Mouse (Mus musculus) spleen, postnatal 0 days (tissue): Measurements from ENCODE around the gene B3gnt8. TPM values are rescaled to one million over a fixed set of nuclear protein-coding genes. Genes with fewer than 3 reads are reported as not detected.

Source experiments
- polyA plus RNA-seq: library from polyadenylated mRNA; unstranded; fragments of >200 nt; fragmentation: Nextera tagmentation; extraction: Ambion mirVana; gene quantifications from 2 replicates; pipeline ENCODE4 v1.2.1, GENCODE M21; 2015

The B3gnt8 gene
- 6.6 and 10.9 TPM in 2 replicates for polyA plus RNA-seq

DNA sequence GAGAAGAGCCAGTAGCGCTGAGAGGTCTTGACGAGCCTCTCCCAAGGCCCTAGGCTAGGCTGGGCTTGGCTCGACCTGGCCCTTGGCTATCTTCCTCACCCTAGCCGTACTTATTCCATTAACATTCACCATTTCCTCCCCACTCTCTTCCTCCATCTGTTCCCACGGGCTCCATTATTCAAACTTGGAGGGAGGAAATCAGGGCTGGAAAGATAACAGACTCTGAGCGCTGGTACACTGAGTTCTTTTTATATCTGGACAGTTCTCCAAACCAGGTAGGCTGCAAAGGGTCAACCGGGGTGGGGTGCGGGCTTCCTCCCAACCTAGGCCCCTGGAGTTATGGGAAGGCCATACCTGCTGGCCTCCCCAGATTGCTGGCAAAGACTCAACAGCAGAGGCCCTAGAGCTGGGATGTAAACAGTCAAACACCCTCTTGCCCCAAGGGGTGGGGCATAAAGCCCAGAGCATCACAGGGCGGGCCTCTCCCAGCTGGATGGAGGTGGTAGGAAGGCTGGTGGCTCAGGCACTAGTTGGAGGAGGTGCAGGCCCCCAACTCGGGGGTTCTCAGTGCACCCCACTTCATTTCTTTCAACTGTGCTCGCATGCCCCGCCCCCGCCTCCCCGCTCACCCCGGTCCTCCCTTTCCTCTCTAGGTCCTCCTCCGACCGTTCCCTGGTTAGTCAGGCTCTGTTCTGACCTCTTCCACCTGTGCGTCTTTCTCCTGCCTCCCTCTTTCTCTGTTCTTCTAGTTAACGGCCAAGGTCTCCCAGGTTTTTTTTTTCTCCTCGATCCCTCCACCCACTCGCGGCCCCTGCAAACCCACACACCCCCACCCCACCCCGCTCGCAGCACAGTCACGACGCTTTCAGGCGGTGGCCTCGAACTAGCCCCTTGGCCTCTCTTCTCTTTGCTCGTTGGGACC, at the start of gene B3gnt8:
Gene B3gnt8 (plus strand): TSS at position 146 of the 922 bp plus-strand sequence.

DNA sequence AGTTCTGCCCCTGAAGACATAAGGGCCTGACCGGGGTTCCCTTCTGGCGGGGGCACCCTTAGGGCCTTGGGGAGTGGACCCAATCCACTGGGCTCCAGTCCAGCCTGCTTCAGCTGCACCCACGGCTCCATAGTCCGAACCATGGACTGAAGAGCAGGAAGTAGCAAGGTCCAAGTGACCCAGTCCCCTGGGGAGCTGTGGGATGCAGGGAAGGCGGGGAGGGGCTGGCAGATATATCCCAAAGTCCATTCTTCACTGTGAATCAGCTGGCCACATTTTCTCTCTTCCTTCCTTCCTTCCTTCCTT, 10.8 kb upstream of the B3gnt8 start, which contains the start of gene Erich4:
Gene Erich4 (minus strand): TSS at position 187 of the 306 bp plus-strand sequence.

DNA sequence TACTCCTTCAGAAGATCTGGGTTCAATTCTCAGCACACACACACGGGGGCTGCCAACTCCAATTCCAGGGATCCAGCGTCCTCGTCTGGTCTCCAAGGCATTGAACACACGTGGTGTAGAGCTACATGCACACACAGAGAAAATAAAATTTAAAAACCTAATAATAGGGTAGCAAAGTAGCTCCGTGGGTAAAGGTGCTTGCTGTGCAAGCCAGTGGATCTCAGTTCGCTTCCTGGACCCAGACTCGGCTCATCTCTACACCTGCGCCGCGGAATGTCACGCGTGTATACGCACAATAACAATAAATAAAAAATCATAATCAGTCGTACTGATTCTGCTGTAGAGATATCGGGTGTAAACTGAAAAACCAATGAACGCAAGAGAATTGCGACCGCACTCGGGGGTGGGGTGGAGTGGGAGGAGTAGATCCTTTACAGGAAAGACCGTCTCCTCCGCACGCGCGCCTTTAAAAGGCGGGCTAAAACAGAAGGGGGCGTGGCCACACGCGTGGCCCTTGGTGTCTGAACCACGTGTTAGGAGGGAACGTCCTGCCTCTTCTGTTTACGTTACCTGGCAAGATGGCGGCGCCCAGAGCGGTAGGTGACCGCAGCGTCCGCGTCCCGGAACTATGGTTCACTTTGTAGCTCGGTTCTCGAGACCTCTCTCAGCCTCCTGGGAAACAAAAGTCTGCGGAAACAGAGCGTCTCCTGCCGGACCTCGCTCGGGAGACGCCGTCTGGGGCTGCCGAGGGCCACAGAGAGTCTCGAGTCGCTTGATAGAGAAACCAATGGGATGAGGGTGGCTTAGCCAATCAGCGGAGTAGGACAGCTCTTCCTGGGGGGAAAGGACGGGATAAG, 7.4 kb upstream of the B3gnt8 start, which contains the start of gene Dmac2:
Gene Dmac2 (plus strand): TSS at position 550 of the 857 bp plus-strand sequence.

DNA sequence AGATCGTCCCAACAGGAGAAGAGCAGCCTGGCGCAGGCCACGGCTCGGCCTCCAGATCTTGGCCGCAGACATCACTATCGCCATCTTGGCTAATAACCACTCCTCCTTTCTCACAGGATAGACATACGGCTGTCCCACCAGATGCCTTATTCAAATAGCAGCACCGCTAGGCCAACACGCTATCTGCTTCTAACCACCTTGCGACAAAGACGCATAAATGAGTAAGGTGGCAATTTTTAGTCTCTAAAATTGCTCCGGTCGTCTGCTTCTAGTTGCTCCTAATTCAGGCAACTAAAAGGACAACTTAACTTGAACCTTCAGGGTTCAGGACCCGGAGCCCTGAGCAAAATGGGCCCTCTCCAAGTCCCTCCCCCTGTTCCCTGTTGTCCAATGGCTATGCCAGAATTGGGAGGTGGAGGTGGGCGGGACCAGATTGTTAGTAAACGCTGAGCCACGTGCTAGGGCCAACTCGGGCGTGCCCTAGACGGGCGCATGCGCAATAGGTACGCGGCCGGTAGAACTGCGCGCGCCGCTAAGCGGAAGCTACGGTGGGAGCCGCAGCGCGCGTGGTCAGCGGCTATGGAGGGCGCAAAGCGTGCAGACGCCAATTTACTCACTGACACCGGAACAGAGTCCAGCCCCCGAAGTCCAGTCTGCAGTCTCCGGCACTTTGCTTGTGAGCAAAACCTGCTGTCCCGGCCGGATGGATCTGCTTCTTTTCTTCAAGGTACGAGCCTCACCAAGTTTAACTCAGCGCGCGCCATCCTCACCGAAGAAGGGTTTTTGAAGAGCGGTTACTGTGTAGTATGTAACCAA, 32.4 kb downstream of the B3gnt8 start, which contains the start of the genes Bckdha and Exosc5:
Gene Bckdha (minus strand): TSS at position 325 of the 816 bp plus-strand sequence.
Gene Exosc5 (plus strand): TSS at position 508 of the 816 bp plus-strand sequence.

DNA sequence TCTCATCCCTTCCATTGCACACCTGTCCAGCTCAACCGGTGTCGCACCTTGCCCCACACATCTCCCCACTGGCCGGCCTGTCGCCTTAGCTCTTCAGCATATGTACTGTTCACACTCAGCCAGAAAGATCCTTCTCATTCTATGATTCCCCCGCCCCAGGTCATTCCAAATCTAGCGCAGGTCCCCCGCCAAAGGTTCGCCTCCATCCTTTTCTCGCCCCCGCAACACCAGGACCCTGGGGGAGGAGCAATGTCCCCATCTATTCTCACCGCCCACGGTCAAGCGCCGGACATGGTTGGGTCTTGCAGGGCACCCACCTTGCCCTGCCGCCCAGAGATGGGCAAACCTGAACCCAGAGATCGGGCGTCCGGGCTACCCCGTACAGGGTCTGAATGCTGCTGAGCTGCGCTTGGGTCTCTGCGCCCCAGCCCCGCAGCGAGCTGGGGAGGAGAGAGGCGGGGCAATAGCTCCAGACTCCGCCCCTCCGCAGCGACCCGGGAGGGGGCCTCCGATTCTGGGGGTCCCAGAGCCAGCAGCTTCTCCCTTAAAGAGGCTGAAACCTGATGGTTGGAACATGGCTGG, 48.4 kb downstream of the B3gnt8 start, which contains the start of gene Tmem91:
Gene Tmem91 (minus strand): TSS at position 448 of the 582 bp plus-strand sequence.

DNA sequence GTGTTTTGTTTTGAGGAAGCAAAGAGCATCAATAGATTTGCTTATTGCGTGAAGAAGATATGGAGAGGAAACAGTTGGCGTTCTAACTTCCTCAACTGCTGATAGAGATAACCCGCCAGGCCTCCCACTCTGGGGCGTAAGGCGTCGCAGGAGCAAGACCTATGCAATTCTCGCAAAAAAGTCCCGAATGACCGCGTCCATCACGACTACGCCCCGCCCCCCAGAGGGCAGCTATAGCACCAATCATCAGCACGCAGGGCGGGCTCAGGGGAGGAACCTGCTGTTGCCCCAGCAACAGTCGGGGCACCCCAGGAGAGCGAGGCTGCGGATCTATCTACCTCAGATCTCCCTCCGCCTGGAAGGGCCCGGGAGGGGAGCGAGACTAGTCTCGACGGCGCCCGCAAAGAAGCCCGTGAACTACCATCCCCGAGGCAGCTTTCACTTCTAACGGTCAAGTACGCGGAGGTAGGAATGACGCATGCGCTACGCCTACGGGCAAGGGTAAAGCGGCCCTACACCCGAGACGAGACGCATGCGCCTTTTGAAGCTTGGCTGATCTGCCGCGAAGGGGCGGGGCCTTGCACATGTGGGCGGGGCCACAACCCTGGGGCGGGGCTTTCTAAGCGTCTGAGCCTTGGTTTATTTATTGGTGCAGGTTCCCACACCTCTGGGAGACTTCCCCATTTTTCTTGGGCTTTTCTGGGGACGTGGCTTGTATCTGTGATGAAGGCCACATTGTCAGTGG, 54.2 kb downstream of the B3gnt8 start, which contains the start of gene B9d2:
Gene B9d2 (plus strand): TSS at position 267 of the 745 bp plus-strand sequence.

Other genes starting within 250 kb of the B3gnt8 start
- 6.1 and 7.0 TPM in 2 replicates for gene Lipe, start 227.9 kb upstream of the B3gnt8 start, polyA plus RNA-seq
- not detected in 2 replicates for gene Cxcl17, start 213.8 kb upstream of the B3gnt8 start, polyA plus RNA-seq
- gene Ceacam1, start 149.1 kb upstream of the B3gnt8 start, polyA plus RNA-seq: 6.6 and 10.4 TPM in 2 replicates
- not detected in 2 replicates for gene Ceacam2, start 86.8 kb upstream of the B3gnt8 start, polyA plus RNA-seq
- not detected in 2 replicates for gene Erich4, start 10.8 kb upstream of the B3gnt8 start, polyA plus RNA-seq
- gene Dmac2, start 7.2 kb upstream of the B3gnt8 start, polyA plus RNA-seq: 13.1 and 16.7 TPM in 2 replicates
- 28.4 and 36.6 TPM in 2 replicates for gene Bckdha, start 32.3 kb downstream of the B3gnt8 start, polyA plus RNA-seq
- gene Exosc5, start 32.5 kb downstream of the B3gnt8 start, polyA plus RNA-seq: 97.0 and 103 TPM in 2 replicates
- gene Tmem91, start 48.5 kb downstream of the B3gnt8 start, polyA plus RNA-seq: 2.6 and 2.9 TPM in 2 replicates
- gene B9d2, start 54.1 kb downstream of the B3gnt8 start, polyA plus RNA-seq: 38.0 and 44.5 TPM in 2 replicates
- gene Tgfb1, start 60.3 kb downstream of the B3gnt8 start, polyA plus RNA-seq: 14.9 and 17.7 TPM in 2 replicates
- gene Ccdc97, start 92.4 kb downstream of the B3gnt8 start, polyA plus RNA-seq: 10.8 and 11.4 TPM in 2 replicates
- gene Hnrnpul1, start 128.1 kb downstream of the B3gnt8 start, polyA plus RNA-seq: 48.8 and 50.2 TPM in 2 replicates
- gene Axl, start 162.1 kb downstream of the B3gnt8 start, polyA plus RNA-seq: 53.3 and 71.1 TPM in 2 replicates
- 17.3 and 31.2 TPM in 2 replicates for gene Cyp2s1, start 190.3 kb downstream of the B3gnt8 start, polyA plus RNA-seq